Mouse (Mus musculus) forebrain, embryonic 12.5 days (tissue): ENCODE results near the gene Spib. TPM values are rescaled to one million over a fixed set of nuclear protein-coding genes. Genes with fewer than 3 reads are reported as not detected.

Source experiments
- ATAC-seq: fragments of 200-750 bp; cut with Nextera tagmentation; 2 replicates; pipeline ENCODE4 v1.8.0; 2017; ENCODE audit warnings: moderate TSS enrichment; ENCODE audit not compliant: low FRiP score
- H3K27ac ChIP-seq: fragments of 300-500 bp; sonication (generic); 2 replicates; pipeline ENCODE4 v1.5.1; 2016; ENCODE audit warnings: mild to moderate bottlenecking
- H3K27me3 ChIP-seq: fragments of 300-500 bp; sonication (generic); 2 replicates; pipeline ENCODE4 v1.6.1; 2016; ENCODE audit warnings: mild to moderate bottlenecking
- H3K36me3 ChIP-seq: fragments of 300-500 bp; sonication (generic); replicated peaks from 2 replicates; pipeline ENCODE4 v1.6.1; 2016; ENCODE audit warnings: mild to moderate bottlenecking
- H3K4me1 ChIP-seq: fragments of 300-500 bp; sonication (generic); 2 replicates; pipeline ENCODE4 v1.6.1; 2016
- H3K4me2 ChIP-seq: fragments of 300-500 bp; sonication (generic); 2 replicates; pipeline ENCODE4 v1.6.1; 2016; ENCODE audit warnings: mild to moderate bottlenecking, moderate library complexity
- H3K4me3 ChIP-seq: fragments of 300-500 bp; sonication (generic); replicated peaks from 2 replicates; pipeline ENCODE4 v1.5.1; 2016; ENCODE audit warnings: mild to moderate bottlenecking
- H3K9ac ChIP-seq: fragments of 300-500 bp; sonication (generic); 2 replicates; pipeline ENCODE4 v1.6.1; 2016; ENCODE audit warnings: mild to moderate bottlenecking
- H3K9me3 ChIP-seq: fragments of 300-500 bp; sonication (generic); 2 replicates; pipeline ENCODE4 v1.6.1; 2016
- WGBS: fragments of 180-500 bp; shearing (Covaris S2); methylation state at CpG from one replicate; pipeline ENCODE4 v1.1.7; 2016; 5-methylcytosine and 5-hydroxymethylcytosine counted together
- polyA plus RNA-seq: library from polyadenylated mRNA; unstranded; fragments of >200 nt; fragmentation: Nextera tagmentation; extraction: Ambion mirVana; gene quantifications from 2 replicates; pipeline ENCODE4 v1.2.1, GENCODE M21; 2016

The Spib gene
- polyA plus RNA-seq, 1 experiment from 2014 or later, result not detected

- Histone ChIP-seq H3K36me3 (no peaks in the 10 kb centered on the region), H3K4me1 (no peaks in the 10 kb centered on the region), H3K27me3 (peaks cover 12% of the 10 kb centered on the region; the same call in 1 of the 2 replicates), H3K27ac (no peak overlapping the region), H3K4me3 (no peak overlapping the region), H3K9ac (no peak overlapping the region), H3K4me2 (no peak overlapping the region), H3K9me3 (no peaks in the 10 kb centered on the region)
- ATAC-seq, result peak; percentile 55; the same call in 1 of the 2 replicates
- WGBS, result 56% methylated on average over 18 of the region's 18 CpGs
These were observed 28.8 kb upstream of the Spib start for GRCm38 (mm10) chr7:44560435-44561400.

GRCm38 (mm10) chr7:44557629-44558028, 25.8 kb upstream of the Spib start:
- no peak overlapping the region for H3K4me2 ChIP-seq
- peaks cover 9% of the 10 kb centered on the region for H3K4me1 ChIP-seq
- H3K9me3 ChIP-seq, result no peaks in the 10 kb centered on the region
- ATAC-seq, result no peak
- no peaks in the 10 kb centered on the region for H3K36me3 ChIP-seq
- 76% methylated on average over 2 of the region's 2 CpGs for WGBS
- no peak overlapping the region for H3K27ac ChIP-seq
- H3K9ac ChIP-seq, result no peak overlapping the region
- peaks cover 8% of the 10 kb centered on the region for H3K27me3 ChIP-seq
- H3K4me3 ChIP-seq, result no peak overlapping the region

GRCm38 (mm10) chr7:44553826-44554225, 22.0 kb upstream of the Spib start, which contains the start of gene Nr1h2:
Nr1h2 (minus strand) TSS chr7:44553951.
- Histone ChIP-seq H3K9me3 (no peaks in the 10 kb centered on the region), H3K27ac (peak within 1 kb of the TSS; percentile 93), H3K4me2 (peak within 1 kb of the TSS; percentile 69), H3K27me3 (peaks cover 4% of the 10 kb centered on the region; the same call in 1 of the 2 replicates), H3K4me1 (peaks cover 12% of the 10 kb centered on the region), H3K4me3 (peak within 1 kb of the TSS; percentile 88), H3K9ac (peak within 1 kb of the TSS; percentile 59; the same call in 1 of the 2 replicates), H3K36me3 (peaks cover 29% of the 10 kb centered on the region)
- under 1% methylated on average over 22 of the region's 22 CpGs for WGBS
- peak; percentile 82 for ATAC-seq

GRCm38 (mm10) chr7:44553196-44553764, 21.4 kb upstream of the Spib start:
- Histone ChIP-seq H3K9ac (peak overlapping the region; percentile 59; the same call in 1 of the 2 replicates), H3K9me3 (no peaks in the 10 kb centered on the region), H3K27me3 (peaks cover 4% of the 10 kb centered on the region; the same call in 1 of the 2 replicates), H3K27ac (peak overlapping the region; percentile 93), H3K4me1 (peaks cover 12% of the 10 kb centered on the region), H3K36me3 (peaks cover 29% of the 10 kb centered on the region), H3K4me3 (peak overlapping the region; percentile 88), H3K4me2 (peak overlapping the region; percentile 69)
- WGBS, result 1% methylated on average over 25 of the region's 32 CpGs
- peak; percentile 77 for ATAC-seq

- no peak for ATAC-seq
These were observed 20.5 kb upstream of the Spib start for GRCm38 (mm10) chr7:44552141-44552908.

GRCm38 (mm10) chr7:44551731-44552130, 19.9 kb upstream of the Spib start:
- no peak for ATAC-seq
- WGBS, result 83% methylated on average over 22 of the region's 22 CpGs
- Histone ChIP-seq H3K27ac (no peak overlapping the region), H3K36me3 (peaks cover 29% of the 10 kb centered on the region), H3K9ac (no peak overlapping the region), H3K27me3 (peaks cover 4% of the 10 kb centered on the region; the same call in 1 of the 2 replicates), H3K4me3 (no peak overlapping the region), H3K4me2 (no peak overlapping the region), H3K9me3 (no peaks in the 10 kb centered on the region), H3K4me1 (peaks cover 26% of the 10 kb centered on the region)

More at GRCm38 (mm10) chr7:44552141-44552908, 20.5 kb upstream of the Spib start:
- Histone ChIP-seq H3K36me3 (peaks cover 29% of the 10 kb centered on the region), H3K27me3 (peaks cover 4% of the 10 kb centered on the region; the same call in 1 of the 2 replicates), H3K4me1 (peaks cover 21% of the 10 kb centered on the region), H3K9me3 (no peaks in the 10 kb centered on the region), H3K9ac (no peak overlapping the region), H3K4me2 (peak overlapping the region; percentile 69), H3K27ac (no peak overlapping the region; the same call in 1 of the 2 replicates), H3K4me3 (peak overlapping the region; percentile 88)
- 86% methylated on average over 31 of the region's 31 CpGs for WGBS

GRCm38 (mm10) chr7:44551301-44551700, 19.4 kb upstream of the Spib start:
- Histone ChIP-seq H3K27me3 (peaks cover 4% of the 10 kb centered on the region; the same call in 1 of the 2 replicates), H3K9ac (no peak overlapping the region)
- ATAC-seq, result no peak

GRCm38 (mm10) chr7:44550409-44550678, 18.5 kb upstream of the Spib start:
- Histone ChIP-seq H3K36me3 (peaks cover 34% of the 10 kb centered on the region), H3K4me1 (peaks cover 26% of the 10 kb centered on the region), H3K27ac (no peak overlapping the region), H3K9ac (no peak overlapping the region), H3K4me2 (no peak overlapping the region), H3K27me3 (peaks cover 1% of the 10 kb centered on the region; the same call in 1 of the 2 replicates), H3K4me3 (no peak overlapping the region), H3K9me3 (no peaks in the 10 kb centered on the region)
- 95% methylated on average over 12 of the region's 12 CpGs for WGBS
- no peak for ATAC-seq

More at GRCm38 (mm10) chr7:44551301-44551700, 19.4 kb upstream of the Spib start:
- Histone ChIP-seq H3K4me1 (peaks cover 26% of the 10 kb centered on the region), H3K4me3 (no peak overlapping the region), H3K9me3 (no peaks in the 10 kb centered on the region), H3K36me3 (peaks cover 30% of the 10 kb centered on the region), H3K27ac (no peak overlapping the region), H3K4me2 (no peak overlapping the region)
- 94% methylated on average over 21 of the region's 21 CpGs for WGBS

- no peak overlapping the region for H3K27ac ChIP-seq
- H3K9me3 ChIP-seq, result no peaks in the 10 kb centered on the region
- H3K4me3 ChIP-seq, result 0 out of 2 replicates have a peak overlapping the region, but pooled peaks have one; percentile 4
- H3K4me1 ChIP-seq, result peaks cover 26% of the 10 kb centered on the region
- ATAC-seq, result no peak
- 94% methylated on average over 23 of the region's 23 CpGs for WGBS
- H3K4me2 ChIP-seq, result no peak overlapping the region
- H3K27me3 ChIP-seq, result no peaks in the 10 kb centered on the region
- H3K9ac ChIP-seq, result no peak overlapping the region
- H3K36me3 ChIP-seq, result peaks cover 34% of the 10 kb centered on the region
These were observed 17.9 kb upstream of the Spib start for GRCm38 (mm10) chr7:44549621-44550408.

- H3K4me1 ChIP-seq, result peaks cover 23% of the 10 kb centered on the region
- peak within 1 kb of the TSS; percentile 59 for H3K27ac ChIP-seq
- peak within 1 kb of the TSS; percentile 50 for H3K4me3 ChIP-seq
- under 1% methylated on average over 43 of the region's 43 CpGs for WGBS
- H3K9me3 ChIP-seq, result no peaks in the 10 kb centered on the region
- peak within 1 kb of the TSS; percentile 56 for H3K9ac ChIP-seq
- H3K27me3 ChIP-seq, result no peaks in the 10 kb centered on the region
- peak within 1 kb of the TSS; percentile 58 for H3K4me2 ChIP-seq
- peaks cover 34% of the 10 kb centered on the region for H3K36me3 ChIP-seq
- peak; percentile 93 for ATAC-seq
These were observed 16.7 kb upstream of the Spib start, which contains the start of gene Pold1 for GRCm38 (mm10) chr7:44548497-44549087. Pold1 (minus strand) TSS chr7:44548849.

GRCm38 (mm10) chr7:44547725-44548124, 15.9 kb upstream of the Spib start:
- H3K9me3 ChIP-seq, result no peaks in the 10 kb centered on the region

More at GRCm38 (mm10) chr7:44547725-44548124, 15.9 kb upstream of the Spib start:
- WGBS, result 36% methylated on average over 5 of the region's 5 CpGs
- peak overlapping the region; percentile 56 for H3K9ac ChIP-seq
- no peaks in the 10 kb centered on the region for H3K27me3 ChIP-seq
- peak overlapping the region; percentile 58 for H3K4me2 ChIP-seq
- no peak overlapping the region for H3K27ac ChIP-seq
- peaks cover 36% of the 10 kb centered on the region for H3K36me3 ChIP-seq
- peak overlapping the region; percentile 50 for H3K4me3 ChIP-seq
- peaks cover 18% of the 10 kb centered on the region for H3K4me1 ChIP-seq
- no peak for ATAC-seq
